Mouse (Mus musculus) lung, postnatal 0 days (tissue): ENCODE data around the gene Maf. TPM values are rescaled to one million over a fixed set of nuclear protein-coding genes. Genes with fewer than 3 reads are reported as not detected.

Experiments
- ATAC-seq: fragments of 200-750 bp; cut with Nextera tagmentation; 2 replicates; pipeline ENCODE4 v1.8.0; 2017; ENCODE audit warnings: moderate library complexity
- DNase-seq: peaks from one replicate; pipeline ENCODE4 v3.0.0-alpha.2; 2016; ENCODE audit warnings: low spot score
- H3K27ac ChIP-seq: fragments of 300-500 bp; sonication (generic); 2 replicates; pipeline ENCODE4 v1.5.1; 2014; ENCODE audit warnings: antibody characterized with exemption, mild to moderate bottlenecking, low read length, mixed read lengths
- H3K27me3 ChIP-seq: fragments of 300-500 bp; sonication (generic); replicated peaks from 2 replicates; pipeline ENCODE4 v1.6.1; 2014; ENCODE audit warnings: low read length, mixed read lengths; ENCODE audit not compliant: insufficient read depth
- H3K36me3 ChIP-seq: fragments of 300-500 bp; sonication (generic); 2 replicates; pipeline ENCODE4 v1.6.1; 2014; ENCODE audit warnings: low read length, mixed read lengths; ENCODE audit not compliant: insufficient read depth
- H3K4me1 ChIP-seq: fragments of 300-500 bp; sonication (generic); 2 replicates; pipeline ENCODE4 v1.6.1; 2014; ENCODE audit warnings: antibody characterized with exemption, low read depth, low read length, mixed read lengths; ENCODE audit not compliant: insufficient read depth
- H3K4me2 ChIP-seq: fragments of 300-500 bp; sonication (generic); replicated peaks from 2 replicates; pipeline ENCODE4 v1.6.1; 2014; ENCODE audit warnings: low read depth, mild to moderate bottlenecking, low read length, moderate library complexity, mixed read lengths
- H3K4me3 ChIP-seq: fragments of 300-500 bp; sonication (generic); 2 replicates; pipeline ENCODE4 v1.5.1; 2014; ENCODE audit warnings: low read depth, low read length
- H3K9ac ChIP-seq: fragments of 300-500 bp; sonication (generic); replicated peaks from 2 replicates; pipeline ENCODE4 v1.6.1; 2014; ENCODE audit warnings: low read depth, mild to moderate bottlenecking
- H3K9me3 ChIP-seq: fragments of 300-500 bp; sonication (generic); 2 replicates; pipeline ENCODE4 v1.6.1; 2016; ENCODE audit warnings: low read length, mixed read lengths
- CTCF ChIP-seq: IDR thresholded peaks from 2 replicates; pipeline ENCODE4 v1.5.1; 2016; ENCODE audit warnings: antibody characterized with exemption, mild to moderate bottlenecking
- EP300 ChIP-seq: IDR thresholded peaks from 2 replicates; pipeline ENCODE4 v1.6.1; 2016; ENCODE audit warnings: antibody characterized with exemption, mild to moderate bottlenecking, control low read depth
- WGBS: fragments of 180-500 bp; shearing (Covaris S2); extraction: QIAGEN DNeasy Blood & Tissue Kit; methylation state at CpG from one replicate; pipeline ENCODE4 v1.1.7; 2014; 5-methylcytosine and 5-hydroxymethylcytosine counted together
- polyA plus RNA-seq: library from polyadenylated mRNA; unstranded; fragments of >200 nt; fragmentation: Nextera tagmentation; extraction: Ambion mirVana; gene quantifications from 2 replicates; pipeline ENCODE4 v1.2.1, GENCODE M21; 2015

Gene Maf
- polyA plus RNA-seq, 1 experiment from 2014 or later = 11.7 TPM

- H3K36me3 ChIP-seq = no peaks in the 10 kb centered on the region
- ATAC-seq (no peak), DNase-seq (peak; percentile 91)
- H3K9me3 ChIP-seq = no peaks in the 10 kb centered on the region
- H3K9ac ChIP-seq = no peak overlapping the region
- peak overlapping the region; percentile 67 for H3K4me3 ChIP-seq
- 0 out of 2 replicates have a peak, but pooled peaks cover 3% of the 10 kb centered on the region for H3K27me3 ChIP-seq
- TF ChIP-seq CTCF = peak; percentile 76
- no peak for TF ChIP-seq EP300
- H3K4me1 ChIP-seq = peaks cover 2% of the 10 kb centered on the region; the same call in 1 of the 2 replicates
- 1% methylated on average over 17 of the region's 19 CpGs for WGBS
- 0 out of 2 replicates have a peak overlapping the region, but pooled peaks have one; percentile 39 for H3K27ac ChIP-seq
- H3K4me2 ChIP-seq = peak overlapping the region; percentile 94
Measured at GRCm38 (mm10) chr8:115708936-115709780, 1.6 kb upstream of the Maf start.

- 3% methylated on average over 44 of the region's 76 CpGs for WGBS
- Histone ChIP-seq H3K27me3 (0 out of 2 replicates have a peak, but pooled peaks cover 3% of the 10 kb centered on the region), H3K4me3 (peak overlapping the region; percentile 67), H3K4me1 (peaks cover 2% of the 10 kb centered on the region; the same call in 1 of the 2 replicates), H3K36me3 (no peaks in the 10 kb centered on the region), H3K27ac (peak overlapping the region; percentile 85), H3K9me3 (no peaks in the 10 kb centered on the region), H3K4me2 (peak overlapping the region; percentile 94), H3K9ac (peak overlapping the region; percentile 54)
- DNase-seq (peak; percentile 81), ATAC-seq (peak; percentile 82)
- no peak for TF ChIP-seq EP300
- TF ChIP-seq CTCF = no peak
Measured at GRCm38 (mm10) chr8:115706861-115707730, 498 bp downstream of the Maf start.

GRCm38 (mm10) chr8:115706411-115706860, 1.2 kb downstream of the Maf start:
- Histone ChIP-seq H3K9ac (peak overlapping the region; percentile 54), H3K27ac (peak overlapping the region; percentile 85), H3K4me1 (peaks cover 2% of the 10 kb centered on the region; the same call in 1 of the 2 replicates), H3K4me2 (peak overlapping the region; percentile 94), H3K4me3 (peak overlapping the region; percentile 67), H3K36me3 (no peaks in the 10 kb centered on the region), H3K27me3 (0 out of 2 replicates have a peak, but pooled peaks cover 3% of the 10 kb centered on the region), H3K9me3 (no peaks in the 10 kb centered on the region)
- no peak for TF ChIP-seq EP300
- WGBS = 1% methylated on average over 33 of the region's 39 CpGs
- no peak for ATAC-seq
- no peak for DNase-seq

- H3K9ac ChIP-seq = peak overlapping the region; percentile 54; the same call in 1 of the 2 replicates
- H3K27me3 ChIP-seq = 0 out of 2 replicates have a peak, but pooled peaks cover 3% of the 10 kb centered on the region
- no peaks in the 10 kb centered on the region for H3K36me3 ChIP-seq
- TF ChIP-seq EP300 (no peak), CTCF (peak; percentile 48)
- H3K27ac ChIP-seq = peak overlapping the region; percentile 85
- no peaks in the 10 kb centered on the region for H3K9me3 ChIP-seq
- DNase-seq = peak; percentile 55
- ATAC-seq = no peak
- WGBS = under 1% methylated on average over 33 of the region's 36 CpGs
- H3K4me3 ChIP-seq = peak overlapping the region; percentile 67
- peak overlapping the region; percentile 94 for H3K4me2 ChIP-seq
- H3K4me1 ChIP-seq = peaks cover 2% of the 10 kb centered on the region; the same call in 1 of the 2 replicates
Measured at GRCm38 (mm10) chr8:115705591-115706110, 1.9 kb downstream of the Maf start.

- Histone ChIP-seq H3K4me1 (peaks cover 2% of the 10 kb centered on the region; the same call in 1 of the 2 replicates), H3K9me3 (no peaks in the 10 kb centered on the region), H3K4me3 (peak overlapping the region; percentile 20; the same call in 1 of the 2 replicates), H3K4me2 (peak overlapping the region; percentile 38; the same call in 1 of the 2 replicates), H3K9ac (no peak overlapping the region), H3K27me3 (0 out of 2 replicates have a peak, but pooled peaks cover 3% of the 10 kb centered on the region), H3K27ac (no peak overlapping the region), H3K36me3 (no peaks in the 10 kb centered on the region)
- DNase-seq (no peak), ATAC-seq (no peak)
- no peak for TF ChIP-seq CTCF
- WGBS = 78% methylated on average over 4 of the region's 4 CpGs
Measured at GRCm38 (mm10) chr8:115703056-115703455, 4.5 kb downstream of the Maf start.
